Mouse (Mus musculus) limb, embryonic 12.5 days (tissue): ENCODE measurements around the gene 2210011C24Rik. TPM values are rescaled to one million over a fixed set of nuclear protein-coding genes. Genes with fewer than 3 reads are reported as not detected.
"Not testable (repeated sequence)": the region's sequence is repeated elsewhere in the genome, so short reads cannot be mapped to it uniquely, and the experiment has no call there.

Source experiments
- ATAC-seq: fragments of 200-750 bp; cut with Nextera tagmentation; 2 replicates; pipeline ENCODE4 v1.8.0; 2017; ENCODE audit warnings: low read depth, moderate TSS enrichment; ENCODE audit not compliant: insufficient number of reproducible peaks, insufficient read depth, low FRiP score, low TSS enrichment
- H3K27ac ChIP-seq: fragments of 300-500 bp; sonication (generic); 2 replicates; pipeline ENCODE4 v1.5.1; 2016; ENCODE audit warnings: mild to moderate bottlenecking, moderate library complexity
- H3K27me3 ChIP-seq: fragments of 300-500 bp; sonication (generic); 2 replicates; pipeline ENCODE4 v1.6.1; 2016; ENCODE audit warnings: mild to moderate bottlenecking, moderate library complexity
- H3K36me3 ChIP-seq: fragments of 300-500 bp; sonication (generic); 2 replicates; pipeline ENCODE4 v1.6.1; 2016; ENCODE audit warnings: mild to moderate bottlenecking, moderate library complexity
- H3K4me1 ChIP-seq: fragments of 300-500 bp; sonication (generic); replicated peaks from 2 replicates; pipeline ENCODE4 v1.6.1; 2016
- H3K4me2 ChIP-seq: fragments of 300-500 bp; sonication (generic); 2 replicates; pipeline ENCODE4 v1.6.1; 2016; ENCODE audit warnings: mild to moderate bottlenecking, moderate library complexity
- H3K4me3 ChIP-seq: fragments of 300-500 bp; sonication (generic); replicated peaks from 2 replicates; pipeline ENCODE4 v1.5.1; 2016; ENCODE audit warnings: mild to moderate bottlenecking
- H3K9ac ChIP-seq: fragments of 300-500 bp; sonication (generic); replicated peaks from 2 replicates; pipeline ENCODE4 v1.6.1; 2016; ENCODE audit warnings: mild to moderate bottlenecking, moderate library complexity
- H3K9me3 ChIP-seq: fragments of 300-500 bp; sonication (generic); 2 replicates; pipeline ENCODE4 v1.6.1; 2016; ENCODE audit warnings: mild to moderate bottlenecking, moderate library complexity
- WGBS: fragments of 180-500 bp; shearing (Covaris S2); methylation state at CpG from one replicate; pipeline ENCODE4 v1.1.7; 2016; 5-methylcytosine and 5-hydroxymethylcytosine counted together
- polyA plus RNA-seq: library from polyadenylated mRNA; unstranded; fragments of >200 nt; fragmentation: Nextera tagmentation; extraction: Ambion mirVana; gene quantifications from 2 replicates; pipeline ENCODE4 v1.2.1, GENCODE M21; 2016

Gene 2210011C24Rik
- polyA plus RNA-seq, 1 experiment from 2014 or later: not detected

DNA sequence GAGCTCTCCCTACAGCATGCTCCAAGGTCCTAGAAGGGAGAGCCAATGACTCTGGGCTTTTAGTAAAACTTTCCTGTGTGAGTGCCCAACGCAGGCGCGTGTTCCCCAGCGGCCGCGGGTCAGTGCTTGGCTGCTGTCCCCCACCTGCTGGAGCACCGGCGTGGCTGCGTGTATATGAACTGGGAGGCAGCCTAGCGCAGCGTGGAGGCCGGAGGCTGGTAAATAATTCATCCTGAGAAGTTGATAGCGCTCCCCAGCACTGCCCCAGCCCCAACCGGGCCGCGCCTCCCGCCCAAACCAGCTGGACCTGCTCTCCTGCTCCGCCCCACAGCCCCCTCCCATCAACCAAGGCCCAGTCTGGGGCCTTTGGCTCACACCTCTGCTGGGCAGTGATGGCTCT, 9.1 kb upstream of the 2210011C24Rik start, which contains the start of gene Palm3:
TSS of gene Palm3 (plus strand) at position 376 of the 400 bp plus-strand sequence.
- H3K4me1 ChIP-seq: 0 out of 2 replicates have a peak, but pooled peaks cover 16% of the 10 kb centered on the region
- no peak within 1 kb of the TSS for H3K27ac ChIP-seq
- peaks cover 64% of the 10 kb centered on the region for H3K27me3 ChIP-seq
- no peak within 1 kb of the TSS for H3K9ac ChIP-seq
- H3K36me3 ChIP-seq: no peaks in the 10 kb centered on the region
- 0 out of 2 replicates have a peak, but pooled peaks cover 2% of the 10 kb centered on the region for H3K9me3 ChIP-seq
- H3K4me2 ChIP-seq: peak within 1 kb of the TSS; percentile 18
- ATAC-seq: no peak
- H3K4me3 ChIP-seq: 0 out of 2 replicates have a peak within 1 kb of the TSS, but pooled peaks have one; percentile 3
- WGBS: 7% methylated on average over 18 of the region's 18 CpGs

DNA sequence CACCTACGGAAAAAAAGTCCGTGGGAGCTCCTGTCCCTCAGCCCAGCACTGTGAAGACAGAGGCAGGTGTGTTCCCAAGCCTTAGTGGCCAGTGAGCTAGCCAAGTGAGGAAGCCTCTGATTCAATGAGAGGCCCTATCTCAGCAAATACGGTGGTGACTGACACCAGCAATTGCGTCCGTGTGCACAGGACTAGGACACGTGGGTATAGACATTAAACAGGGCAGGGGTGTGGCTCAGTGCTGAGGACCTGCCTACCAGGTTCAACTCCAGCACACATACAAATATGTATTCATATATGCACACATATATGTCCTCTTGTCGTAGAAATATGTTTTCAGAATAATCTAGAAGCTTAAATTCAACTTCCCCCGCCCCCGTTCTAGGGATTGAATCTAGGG, 7.8 kb upstream of the 2210011C24Rik start:
- Histone ChIP-seq H3K36me3 (no peaks in the 10 kb centered on the region), H3K9me3 (0 out of 2 replicates have a peak, but pooled peaks cover 4% of the 10 kb centered on the region), H3K4me3 (no peak overlapping the region), H3K27me3 (peaks cover 61% of the 10 kb centered on the region), H3K27ac (no peak overlapping the region), H3K9ac (no peak overlapping the region), H3K4me1 (0 out of 2 replicates have a peak, but pooled peaks cover 12% of the 10 kb centered on the region), H3K4me2 (no peak overlapping the region)
- 82% methylated on average over 9 of the region's 9 CpGs for WGBS
- no peak for ATAC-seq

- H3K9me3 ChIP-seq: 0 out of 2 replicates have a peak, but pooled peaks cover 4% of the 10 kb centered on the region
- H3K4me2 ChIP-seq: no peak overlapping the region
- no peak overlapping the region for H3K4me3 ChIP-seq
- no peak for ATAC-seq
- H3K27ac ChIP-seq: no peak overlapping the region
- H3K4me1 ChIP-seq: peaks cover 17% of the 10 kb centered on the region
- 92% methylated on average over 5 of the region's 5 CpGs for WGBS
- no peak overlapping the region for H3K9ac ChIP-seq
- H3K27me3 ChIP-seq: peaks cover 60% of the 10 kb centered on the region
- H3K36me3 ChIP-seq: no peaks in the 10 kb centered on the region
Observed at GRCm38 (mm10) chr8:84015833-84016232, 3.9 kb upstream of the 2210011C24Rik start.

- ATAC-seq: no peak
- peaks cover 60% of the 10 kb centered on the region for H3K27me3 ChIP-seq
- WGBS: 8% methylated on average over 35 of the region's 35 CpGs
- no peak overlapping the region for H3K9ac ChIP-seq
- H3K4me1 ChIP-seq: peaks cover 26% of the 10 kb centered on the region
- H3K9me3 ChIP-seq: 0 out of 2 replicates have a peak, but pooled peaks cover 4% of the 10 kb centered on the region
- H3K36me3 ChIP-seq: no peaks in the 10 kb centered on the region
- H3K4me3 ChIP-seq: peak overlapping the region; percentile 54
- peak overlapping the region; percentile 97 for H3K4me2 ChIP-seq
- no peak overlapping the region for H3K27ac ChIP-seq
Observed at GRCm38 (mm10) chr8:84012499-84013165, 661 bp upstream of the 2210011C24Rik start.

- no peaks in the 10 kb centered on the region for H3K36me3 ChIP-seq
- peaks cover 26% of the 10 kb centered on the region for H3K4me1 ChIP-seq
- H3K9me3 ChIP-seq: 0 out of 2 replicates have a peak, but pooled peaks cover 1% of the 10 kb centered on the region
- peak overlapping the region; percentile 54 for H3K4me3 ChIP-seq
- H3K27me3 ChIP-seq: peaks cover 57% of the 10 kb centered on the region
- ATAC-seq: no peak; the same call in 1 of the 2 replicates
- peak overlapping the region; percentile 58 for H3K9ac ChIP-seq
- WGBS: 1% methylated on average over 83 of the region's 83 CpGs
- H3K4me2 ChIP-seq: peak overlapping the region; percentile 97
- no peak overlapping the region for H3K27ac ChIP-seq
Observed at GRCm38 (mm10) chr8:84010625-84011611, 1.1 kb downstream of the 2210011C24Rik start.

- Histone ChIP-seq H3K9ac (no peak overlapping the region), H3K4me1 (peaks cover 26% of the 10 kb centered on the region), H3K9me3 (no peaks in the 10 kb centered on the region), H3K36me3 (no peaks in the 10 kb centered on the region), H3K27ac (no peak overlapping the region), H3K4me3 (no peak overlapping the region), H3K4me2 (no peak overlapping the region), H3K27me3 (peaks cover 49% of the 10 kb centered on the region)
- ATAC-seq: no peak; the same call in 1 of the 2 replicates
- under 1% methylated on average over 11 of the region's 11 CpGs for WGBS
Observed at GRCm38 (mm10) chr8:84009876-84010275, 2.1 kb downstream of the 2210011C24Rik start.

- 30% methylated on average over 7 of the region's 7 CpGs for WGBS
- peaks cover 36% of the 10 kb centered on the region for H3K4me1 ChIP-seq
Observed at GRCm38 (mm10) chr8:84008362-84008761, 3.6 kb downstream of the 2210011C24Rik start.

DNA sequence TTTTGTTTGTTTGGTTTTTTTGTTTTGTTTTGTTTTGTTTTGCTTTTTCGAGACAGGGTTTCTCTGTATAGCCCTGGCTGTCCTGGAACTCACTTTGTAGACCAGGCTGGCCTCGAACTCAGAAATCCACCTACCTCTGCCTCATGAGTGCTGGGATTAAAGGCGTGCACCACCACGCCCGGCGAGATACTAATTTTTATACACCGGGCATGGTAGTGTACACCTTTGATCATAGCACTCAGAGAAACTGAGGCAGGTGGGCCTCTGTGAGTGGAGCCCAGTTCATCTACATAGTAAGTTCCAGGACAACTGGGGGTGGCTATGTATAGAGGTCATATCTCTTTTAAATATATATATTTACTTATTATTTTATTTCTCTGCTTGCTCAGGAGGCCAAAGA, 6.5 kb downstream of the 2210011C24Rik start:
- 0 out of 2 replicates have a peak overlapping the region, but pooled peaks have one; percentile 83 for H3K4me2 ChIP-seq
- WGBS: 89% methylated on average over 7 of the region's 7 CpGs

More at GRCm38 (mm10) chr8:84008362-84008761, 3.6 kb downstream of the 2210011C24Rik start:
- peaks cover 39% of the 10 kb centered on the region for H3K27me3 ChIP-seq
- no peak overlapping the region for H3K9ac ChIP-seq
- ATAC-seq: no peak
- H3K27ac ChIP-seq: no peak overlapping the region
- no peaks in the 10 kb centered on the region for H3K9me3 ChIP-seq
- no peak overlapping the region for H3K4me2 ChIP-seq
- no peak overlapping the region for H3K4me3 ChIP-seq
- H3K36me3 ChIP-seq: no peaks in the 10 kb centered on the region

GRCm38 (mm10) chr8:84004533-84005201, 7.3 kb downstream of the 2210011C24Rik start:
- H3K27me3 ChIP-seq: peaks cover 17% of the 10 kb centered on the region
- peak overlapping the region; percentile 56 for H3K4me3 ChIP-seq
- peak overlapping the region; percentile 68 for H3K9ac ChIP-seq
- H3K36me3 ChIP-seq: peaks cover 17% of the 10 kb centered on the region
- 1% methylated on average over 30 of the region's 30 CpGs for WGBS
- H3K9me3 ChIP-seq: no peaks in the 10 kb centered on the region
- peak overlapping the region; percentile 87 for H3K27ac ChIP-seq
- peak; percentile 75 for ATAC-seq
- peak overlapping the region; percentile 83 for H3K4me2 ChIP-seq
- peaks cover 32% of the 10 kb centered on the region for H3K4me1 ChIP-seq

More for the DNA sequence above, 6.5 kb downstream of the 2210011C24Rik start:
- not testable (repeated sequence) for H3K9me3 ChIP-seq, H3K27ac ChIP-seq, ATAC-seq, H3K4me3 ChIP-seq, H3K9ac ChIP-seq, H3K36me3 ChIP-seq
- Histone ChIP-seq H3K4me1 (peaks cover 32% of the 10 kb centered on the region), H3K27me3 (peaks cover 23% of the 10 kb centered on the region)

GRCm38 (mm10) chr8:84003612-84004246, 8.2 kb downstream of the 2210011C24Rik start:
- peak overlapping the region; percentile 68 for H3K9ac ChIP-seq
- 72% methylated on average over 6 of the region's 6 CpGs for WGBS

More at GRCm38 (mm10) chr8:84003612-84004246, 8.2 kb downstream of the 2210011C24Rik start:
- Histone ChIP-seq H3K4me1 (peaks cover 41% of the 10 kb centered on the region), H3K27me3 (peaks cover 21% of the 10 kb centered on the region), H3K27ac (peak overlapping the region; percentile 87), H3K9me3 (no peaks in the 10 kb centered on the region), H3K4me3 (peak overlapping the region; percentile 56), H3K4me2 (peak overlapping the region; percentile 83), H3K36me3 (peaks cover 23% of the 10 kb centered on the region)
- ATAC-seq: no peak
